Mouse (Mus musculus) MEL (cell line): ENCODE results near the gene Myo15b. TPM values are rescaled to one million over a fixed set of nuclear protein-coding genes. Genes with fewer than 3 reads are reported as not detected.

ENCODE experiments used
- DNase-seq: peaks from one replicate; pipeline ENCODE4 v3.0.0; 2011; ENCODE audit warnings: low read depth, low spot score
- H3K27ac ChIP-seq: 2 replicates; pipeline ENCODE4 v1.5.1; 2012; ENCODE audit warnings: low read depth, mild to moderate bottlenecking, control low read depth, low read length, moderate library complexity; ENCODE audit not compliant: control insufficient read depth
- H3K27me3 ChIP-seq, 2 experiments: fragments of 150-350 bp in 1 of 2; sonication (generic) in 1 of 2; 2 replicates each; pipeline ENCODE4 v1.6.1; 2012; ENCODE audit warnings: low read length in 2 of 2, mild to moderate bottlenecking in 2 of 2, improper control_type of control experiment in 1 of 2, moderate library complexity in 1 of 2; ENCODE audit not compliant: insufficient read depth in 2 of 2, control insufficient read depth in 1 of 2
- H3K36me3 ChIP-seq, 2 experiments: 2 replicates each; pipeline ENCODE4 v1.6.1; 2012 to 2014; ENCODE audit warnings: low read length in 2 of 2, improper control_type of control experiment in 1 of 2, inconsistent platforms in 1 of 2, mild to moderate bottlenecking in 1 of 2; ENCODE audit not compliant: insufficient read depth in 2 of 2, control insufficient read depth in 1 of 2
- H3K4me1 ChIP-seq, 2 experiments: fragments of 150-350 bp in 1 of 2; sonication (generic) in 1 of 2; 2 replicates each; pipeline ENCODE4 v1.6.1; 2012; ENCODE audit warnings: low read length in 2 of 2, improper control_type of control experiment in 1 of 2, mild to moderate bottlenecking in 1 of 2; ENCODE audit not compliant: insufficient read depth in 2 of 2, control insufficient read depth in 1 of 2
- H3K4me3 ChIP-seq, 2 experiments: fragments of 150-350 bp in 1 of 2; sonication (generic) in 1 of 2; 2 replicates each; pipeline ENCODE4 v1.5.1; 2012; ENCODE audit warnings: low read depth in 2 of 2, low read length in 2 of 2, mild to moderate bottlenecking in 2 of 2, moderate library complexity in 2 of 2, control low read depth in 1 of 2, improper control_type of control experiment in 1 of 2; ENCODE audit not compliant: control insufficient read depth in 1 of 2, insufficient read depth in 1 of 2
- H3K79me2 ChIP-seq: 2 replicates; pipeline ENCODE4 v1.6.1; 2012; ENCODE audit warnings: mild to moderate bottlenecking, low read length, moderate library complexity; ENCODE audit not compliant: control insufficient read depth, poor library complexity, insufficient read depth
- H3K9ac ChIP-seq: 2 replicates; pipeline ENCODE4 v1.6.1; 2012; ENCODE audit warnings: low read depth, mild to moderate bottlenecking, control low read depth, low read length, moderate library complexity; ENCODE audit not compliant: control insufficient read depth, poor library complexity, severe bottlenecking
- H3K9me3 ChIP-seq: fragments of 150-350 bp; sonication (generic); replicated peaks from 2 replicates; pipeline ENCODE4 v1.6.1; 2012; ENCODE audit warnings: mild to moderate bottlenecking, low read length, improper control_type of control experiment, moderate library complexity; ENCODE audit not compliant: insufficient read depth
- BHLHE40 ChIP-seq: IDR thresholded peaks from 2 replicates; pipeline ENCODE4 v1.6.1; 2012; ENCODE audit warnings: low read depth, mild to moderate bottlenecking, inconsistent platforms, low read length, improper control_type of control experiment, borderline replicate concordance
- CHD1 ChIP-seq: IDR thresholded peaks from 2 replicates; pipeline ENCODE4 v1.6.1; 2012; ENCODE audit warnings: low read depth, mild to moderate bottlenecking, inconsistent platforms, low read length, improper control_type of control experiment
- CHD2 ChIP-seq: IDR thresholded peaks from 2 replicates; pipeline ENCODE4 v1.6.1; 2011; ENCODE audit warnings: low read length, improper control_type of control experiment
- CTCF ChIP-seq, 3 experiments: IDR thresholded peaks in 2 of 3; conservative IDR thresholded peaks in 1 of 3; 2 replicates each; pipeline ENCODE4 v1.5.1; 2011 to 2012; ENCODE audit warnings: low read length in 3 of 3, low read depth in 2 of 3, mild to moderate bottlenecking in 2 of 3, improper control_type of control experiment in 1 of 3, inconsistent platforms in 1 of 3, mixed read lengths in 1 of 3, moderate library complexity in 1 of 3; ENCODE audit not compliant: control insufficient read depth in 1 of 3, insufficient read depth in 1 of 3, poor library complexity in 1 of 3, severe bottlenecking in 1 of 3
- ELF1 ChIP-seq: IDR thresholded peaks from 2 replicates; pipeline ENCODE4 v1.6.1; 2014; ENCODE audit warnings: low read depth, mild to moderate bottlenecking, inconsistent platforms, low read length, improper control_type of control experiment, moderate library complexity
- EP300 ChIP-seq, 2 experiments: IDR thresholded peaks; 2 replicates each; pipeline ENCODE4 v1.6.1; 2011; ENCODE audit warnings: improper control_type of control experiment in 2 of 2, low read length in 2 of 2, low read depth in 1 of 2, mild to moderate bottlenecking in 1 of 2
- ETS1 ChIP-seq: IDR thresholded peaks from 2 replicates; pipeline ENCODE4 v1.6.1; 2012; ENCODE audit warnings: low read depth, mild to moderate bottlenecking, inconsistent platforms, low read length, improper control_type of control experiment, moderate library complexity
- GABPA ChIP-seq: IDR thresholded peaks from 2 replicates; pipeline ENCODE4 v1.6.1; 2012; ENCODE audit warnings: low read depth, mild to moderate bottlenecking, inconsistent platforms, low read length, improper control_type of control experiment, moderate library complexity
- GATA1 ChIP-seq: IDR thresholded peaks from 2 replicates; pipeline ENCODE4 v1.6.1; 2011; ENCODE audit warnings: low read depth, low read length, improper control_type of control experiment
- HCFC1 ChIP-seq: IDR thresholded peaks from 2 replicates; pipeline ENCODE4 v1.6.1; 2012; ENCODE audit warnings: low read depth, mild to moderate bottlenecking, inconsistent platforms, low read length, improper control_type of control experiment, moderate library complexity
- JUND ChIP-seq: IDR thresholded peaks from 2 replicates; pipeline ENCODE4 v1.6.1; 2011; ENCODE audit warnings: low read depth, mild to moderate bottlenecking, improper control_type of control experiment, low read length
- KAT2A ChIP-seq: conservative IDR thresholded peaks from 2 replicates; pipeline ENCODE4 v1.6.1; 2012; ENCODE audit warnings: low read depth, low read length, improper control_type of control experiment, inconsistent platforms
- MAFK ChIP-seq: IDR thresholded peaks from 2 replicates; pipeline ENCODE4 v1.6.1; 2011; ENCODE audit warnings: low read depth, mild to moderate bottlenecking, low read length, improper control_type of control experiment, borderline replicate concordance
- MAX ChIP-seq: IDR thresholded peaks from 2 replicates; pipeline ENCODE4 v1.6.1; 2011; ENCODE audit warnings: low read length, improper control_type of control experiment
- MAZ ChIP-seq: IDR thresholded peaks from 2 replicates; pipeline ENCODE4 v1.6.1; 2012; ENCODE audit warnings: low read depth, mild to moderate bottlenecking, inconsistent platforms, low read length, improper control_type of control experiment
- MEF2A ChIP-seq: IDR thresholded peaks from 2 replicates; pipeline ENCODE4 v1.6.1; 2014; ENCODE audit warnings: low read depth, mild to moderate bottlenecking, inconsistent platforms, low read length, improper control_type of control experiment; ENCODE audit not compliant: poor library complexity, insufficient replicate concordance, severe bottlenecking; ENCODE audit errors: extremely low read depth
- MXI1 ChIP-seq: IDR thresholded peaks from 2 replicates; pipeline ENCODE4 v1.6.1; 2011; ENCODE audit warnings: mild to moderate bottlenecking, low read depth, low read length, improper control_type of control experiment
- MYB ChIP-seq: IDR thresholded peaks from 2 replicates; pipeline ENCODE4 v1.6.1; 2011; ENCODE audit warnings: mild to moderate bottlenecking, low read depth, low read length, improper control_type of control experiment
- MYC ChIP-seq: IDR thresholded peaks from 2 replicates; pipeline ENCODE4 v1.6.1; 2011; ENCODE audit warnings: low read depth, mild to moderate bottlenecking, low read length, improper control_type of control experiment, moderate library complexity
- NRF1 ChIP-seq: IDR thresholded peaks from 2 replicates; pipeline ENCODE4 v1.6.1; 2014; ENCODE audit warnings: low read depth, mild to moderate bottlenecking, inconsistent platforms, low read length, improper control_type of control experiment, moderate library complexity; ENCODE audit not compliant: poor library complexity, insufficient read depth, severe bottlenecking
- POLR2A ChIP-seq, 2 experiments: IDR thresholded peaks; 2 replicates each; pipeline ENCODE4 v1.6.1; 2011 to 2012; ENCODE audit warnings: low read length in 2 of 2, mild to moderate bottlenecking in 2 of 2, control low read depth in 1 of 2, improper control_type of control experiment in 1 of 2, low read depth in 1 of 2, moderate library complexity in 1 of 2; ENCODE audit not compliant: control insufficient read depth in 1 of 2, insufficient read depth in 1 of 2, poor library complexity in 1 of 2
- POLR2AphosphoS2 ChIP-seq: IDR thresholded peaks from 2 replicates; pipeline ENCODE4 v1.6.1; 2011; ENCODE audit warnings: low read length, improper control_type of control experiment
- POLR2AphosphoS5 ChIP-seq: IDR thresholded peaks from 2 replicates; pipeline ENCODE4 v1.6.1; 2012; ENCODE audit warnings: low read depth, borderline replicate concordance, mild to moderate bottlenecking, inconsistent platforms, low read length, moderate library complexity, mixed read lengths
- RAD21 ChIP-seq: IDR thresholded peaks from 2 replicates; pipeline ENCODE4 v1.6.1; 2011; ENCODE audit warnings: mild to moderate bottlenecking, low read depth, low read length, improper control_type of control experiment
- RCOR1 ChIP-seq: IDR thresholded peaks from 2 replicates; pipeline ENCODE4 v1.6.1; 2012; ENCODE audit warnings: low read depth, mild to moderate bottlenecking, inconsistent platforms, low read length, improper control_type of control experiment
- SIN3A ChIP-seq: IDR thresholded peaks from 2 replicates; pipeline ENCODE4 v1.6.1; 2012; ENCODE audit warnings: low read length, improper control_type of control experiment, inconsistent platforms
- SMC3 ChIP-seq: IDR thresholded peaks from 2 replicates; pipeline ENCODE4 v1.6.1; 2011; ENCODE audit warnings: low read depth, low read length, improper control_type of control experiment
- TAL1 ChIP-seq: IDR thresholded peaks from 2 replicates; pipeline ENCODE4 v1.6.1; 2012; ENCODE audit warnings: mild to moderate bottlenecking, inconsistent platforms, low read length, moderate library complexity, mixed read lengths
- TBP ChIP-seq: IDR thresholded peaks from 2 replicates; pipeline ENCODE4 v1.8.0; 2011; ENCODE audit warnings: low read depth, low read length, improper control_type of control experiment
- TCF12 ChIP-seq: IDR thresholded peaks from 2 replicates; pipeline ENCODE4 v1.6.1; 2014; ENCODE audit warnings: low read depth, mild to moderate bottlenecking, inconsistent platforms, low read length, improper control_type of control experiment, moderate library complexity
- UBTF ChIP-seq: IDR thresholded peaks from 2 replicates; pipeline ENCODE4 v1.6.1; 2012; ENCODE audit warnings: low read depth, mild to moderate bottlenecking, inconsistent platforms, low read length, improper control_type of control experiment, moderate library complexity, borderline replicate concordance; ENCODE audit not compliant: insufficient read depth
- USF1 ChIP-seq: IDR thresholded peaks from 2 replicates; pipeline ENCODE4 v1.6.1; 2014; ENCODE audit warnings: low read depth, mild to moderate bottlenecking, inconsistent platforms, low read length, improper control_type of control experiment, moderate library complexity
- USF2 ChIP-seq, 2 experiments: IDR thresholded peaks; 2 replicates each; pipeline ENCODE4 v1.6.1; 2011 to 2012; ENCODE audit warnings: improper control_type of control experiment in 2 of 2, low read length in 2 of 2, borderline replicate concordance in 1 of 2, inconsistent platforms in 1 of 2, low read depth in 1 of 2, mild to moderate bottlenecking in 1 of 2; ENCODE audit not compliant: insufficient read depth in 1 of 2
- ZC3H11A ChIP-seq: IDR thresholded peaks from 2 replicates; pipeline ENCODE4 v1.6.1; 2012; ENCODE audit warnings: low read depth, mild to moderate bottlenecking, inconsistent platforms, low read length, improper control_type of control experiment
- ZNF384 ChIP-seq: IDR thresholded peaks from 2 replicates; pipeline ENCODE4 v1.6.1; 2012; ENCODE audit warnings: low read depth, mild to moderate bottlenecking, inconsistent platforms, low read length, improper control_type of control experiment
- polyA plus RNA-seq, 2 experiments: library from polyadenylated mRNA; stranded (reverse) in 1 of 2; unstranded in 1 of 2; fragments of >175 nt in 1 of 2; fragments of >200 nt in 1 of 2; gene quantifications; 2 replicates each; pipeline versions ENCODE4 v1.2.1 to v1.2.4; 2012; ENCODE audit warnings: low replicate concordance in 2 of 2, low read depth in 1 of 2; ENCODE audit not compliant: insufficient read length in 2 of 2, insufficient read depth in 1 of 2, missing spikeins in 1 of 2
- total RNA-seq: library from RNA; depleted of rRNA; stranded (reverse); fragments of 300-350 nt; gene quantifications from 2 replicates; pipeline ENCODE4 v1.2.3, GENCODE M21; 2012

The Myo15b gene
- total and polyA plus RNA-seq, 3 experiments: 1.5 to 3.2 TPM; not detected in 1

DNA sequence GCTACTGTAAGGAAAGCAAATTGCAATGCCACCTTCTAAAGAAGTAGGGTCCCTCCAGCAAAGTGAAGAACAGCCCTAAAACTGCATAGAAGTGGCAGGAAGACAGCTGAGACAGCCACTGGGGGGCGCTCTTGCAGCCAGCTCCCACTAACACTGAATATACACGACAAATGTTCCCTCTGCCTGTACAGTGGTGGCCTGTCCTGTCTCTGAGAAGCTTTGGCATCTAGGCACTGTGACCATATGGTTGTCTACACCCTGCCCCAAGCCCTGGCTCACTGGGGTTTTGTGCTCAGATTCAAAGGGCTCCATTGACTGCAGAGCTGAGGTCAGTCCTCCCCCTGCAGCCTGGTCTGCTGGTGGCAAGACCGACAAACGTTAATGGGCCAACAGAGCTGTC, 40.7 kb downstream of the Myo15b start:
- no peaks in the 10 kb centered on the region for H3K27me3 ChIP-seq
- H3K4me1 ChIP-seq: peaks cover 16 to 32% of the 10 kb centered on the region in 2 experiments
- TF ChIP-seq GATA1 (no peak), MEF2A (no peak), TAL1 (no peak), RCOR1 (no peak), KAT2A (no peak), SMC3 (peak; percentile 86), ELF1 (peak; percentile 31; the same call in 1 of the 2 replicates), RAD21 (peak; percentile 65), GABPA (no peak), MXI1 (no peak), CHD1 (no peak), ZC3H11A (peak; percentile 49), JUND (no peak; the same call in 1 of the 2 replicates), TCF12 (no peak), MAZ (no peak), USF1 (no peak), ETS1 (0 out of 2 replicates have a peak, but pooled peaks have one; percentile 12), CTCF (IDR thresholded peaks at IDR 0.05 in 2 of 3, conservative IDR thresholded peaks at IDR 0.05 in 1 of 3; ENCODE audit: control insufficient read depth in 1 of 3, insufficient read depth in 1 of 3, low read depth in 2 of 3, low read length in 3 of 3, poor library complexity in 1 of 3, severe bottlenecking in 1 of 3) (peak; percentile 97 to 99 (median 98)), POLR2AphosphoS5 (no peak), TBP (peak; percentile 51), MAFK (no peak), HCFC1 (no peak), UBTF (no peak), POLR2A (IDR thresholded peaks at IDR 0.05; ENCODE audit: control insufficient read depth in 1 of 2, insufficient read depth in 1 of 2, low read depth in 1 of 2, low read length in 2 of 2, poor library complexity in 1 of 2) (peak in 1 of 2 experiments; percentile 27; a peak in 1 of 4 replicates), MYB (no peak), MAX (no peak), POLR2AphosphoS2 (no peak), EP300 (IDR thresholded peaks at IDR 0.05; ENCODE audit: low read depth in 1 of 2, low read length in 2 of 2) (no peak), SIN3A (peak; percentile 60; the same call in 1 of the 2 replicates), USF2 (IDR thresholded peaks at IDR 0.05; ENCODE audit: borderline replicate concordance in 1 of 2, insufficient read depth in 1 of 2, low read depth in 1 of 2, low read length in 2 of 2) (no peak), MYC (no peak), NRF1 (no peak), ZNF384 (no peak), BHLHE40 (no peak), CHD2 (no peak)
- H3K36me3 ChIP-seq: peaks cover 0 to 26% of the 10 kb centered on the region in 2 experiments; a peak in 2 of 4 replicates
- peak; percentile 94 for DNase-seq
- H3K9ac ChIP-seq: peak overlapping the region; percentile 72
- no peaks in the 10 kb centered on the region for H3K9me3 ChIP-seq
- peaks cover 31% of the 10 kb centered on the region for H3K79me2 ChIP-seq
- H3K4me3 ChIP-seq: peak overlapping the region in 1 of 2 experiments; percentile 21; a peak in 1 of 4 replicates
- peak overlapping the region; percentile 65 for H3K27ac ChIP-seq
